Mouse (Mus musculus) cerebellum, postnatal 4 days (tissue): ENCODE results near the gene Dock4.
A peak's percentile ranks its signal among the peaks of the same experiment; 100 is the strongest.

Experiments
- DNase-seq, 2 experiments: peaks; one replicate each; pipeline ENCODE4 v3.0.0; 2022; ENCODE audit warnings: low spot score in 2 of 2, mixed read lengths in 1 of 2

Gene Dock4

GRCm38 (mm10) chr12:40462693-40463235, 17.0 kb downstream of the Dock4 start:
- no peak for DNase-seq

- no peak for DNase-seq
These were observed 18.1 kb downstream of the Dock4 start for GRCm38 (mm10) chr12:40463828-40464227.

GRCm38 (mm10) chr12:40464282-40464681, 18.5 kb downstream of the Dock4 start:
- DNase-seq, result no peak

- no peak for DNase-seq
These were observed 22.5 kb downstream of the Dock4 start for GRCm38 (mm10) chr12:40468235-40468634.

- DNase-seq, result no peak
These were observed 23.3 kb downstream of the Dock4 start for GRCm38 (mm10) chr12:40469009-40469408.

GRCm38 (mm10) chr12:40471649-40472399, 26.1 kb downstream of the Dock4 start:
- DNase-seq, result no peak

GRCm38 (mm10) chr12:40473709-40474108, 28.0 kb downstream of the Dock4 start:
- DNase-seq, result no peak

- DNase-seq, result peak in 1 of 2 experiments; percentile 72
These were observed 32.1 kb downstream of the Dock4 start for GRCm38 (mm10) chr12:40477621-40478452.

GRCm38 (mm10) chr12:40484224-40484623, 38.5 kb downstream of the Dock4 start:
- no peak for DNase-seq

- DNase-seq, result no peak
These were observed 39.5 kb downstream of the Dock4 start for GRCm38 (mm10) chr12:40485210-40485609.

- no peak for DNase-seq
These were observed 40.5 kb downstream of the Dock4 start for GRCm38 (mm10) chr12:40486047-40486837.

- no peak for DNase-seq
These were observed 50.6 kb downstream of the Dock4 start for GRCm38 (mm10) chr12:40496387-40496786.

GRCm38 (mm10) chr12:40497806-40498205, 52.1 kb downstream of the Dock4 start:
- DNase-seq, result no peak

- DNase-seq, result no peak
These were observed 52.5 kb downstream of the Dock4 start for GRCm38 (mm10) chr12:40498250-40498671.

GRCm38 (mm10) chr12:40498928-40499626, 53.3 kb downstream of the Dock4 start:
- peak; percentile 43 to 79 for DNase-seq

- DNase-seq, result no peak
These were observed 54.0 kb downstream of the Dock4 start for GRCm38 (mm10) chr12:40499627-40500329.

GRCm38 (mm10) chr12:40501141-40501540, 55.4 kb downstream of the Dock4 start:
- DNase-seq, result no peak

GRCm38 (mm10) chr12:40503520-40503919, 57.8 kb downstream of the Dock4 start:
- DNase-seq, result no peak

- DNase-seq, result no peak
These were observed 58.9 kb downstream of the Dock4 start for GRCm38 (mm10) chr12:40504687-40505086.

GRCm38 (mm10) chr12:40507823-40508390, 62.2 kb downstream of the Dock4 start:
- DNase-seq, result no peak
